Mouse (Mus musculus): ENCODE data around the gene Sardh. TPM values are rescaled to one million over a fixed set of nuclear protein-coding genes. Genes with fewer than 3 reads are reported as not detected.

Gene Sardh
- polyA plus RNA-seq, 1 experiment from 2014 or later = 12.6 TPM

- Histone ChIP-seq H3K4me1 (ENCODE audit: insufficient read depth, low read depth, low read length) (no peaks in the 10 kb centered on the region), H3K4me2 (replicated peaks; ENCODE audit: low read depth, low read length) (no peak overlapping the region), H3K27ac (ENCODE audit: low read length) (no peak overlapping the region), H3K9me3 (ENCODE audit: low read length) (no peaks in the 10 kb centered on the region), H3K4me3 (ENCODE audit: low read depth, low read length) (no peak overlapping the region), H3K9ac (replicated peaks; ENCODE audit: low read depth) (no peak overlapping the region), H3K27me3 (replicated peaks; ENCODE audit: insufficient read depth, low read length) (no peaks in the 10 kb centered on the region), H3K36me3 (ENCODE audit: insufficient read depth, low read length) (no peaks in the 10 kb centered on the region)
- 51% methylated on average over 4 of the region's 4 CpGs for WGBS
- no peak for ATAC-seq
- no peak for DNase-seq (ENCODE audit: low spot score)
- TF ChIP-seq CTCF (IDR thresholded peaks at IDR 0.05) (no peak), EP300 (IDR thresholded peaks at IDR 0.05) (no peak)
Observed at GRCm38 (mm10) chr2:27189994-27190393, 58.1 kb downstream of the Sardh start.

- no peaks in the 10 kb centered on the region for H3K4me1 ChIP-seq (ENCODE audit: insufficient read depth, low read depth, low read length)
- H3K4me3 ChIP-seq (ENCODE audit: low read depth, low read length) = no peak overlapping the region
- H3K36me3 ChIP-seq (ENCODE audit: insufficient read depth, low read length) = no peaks in the 10 kb centered on the region
- H3K9me3 ChIP-seq (ENCODE audit: low read length) = no peaks in the 10 kb centered on the region
- no peak for DNase-seq (ENCODE audit: low spot score)
- WGBS = 68% methylated on average over 6 of the region's 6 CpGs
- TF ChIP-seq EP300 (IDR thresholded peaks at IDR 0.05) (no peak), CTCF (IDR thresholded peaks at IDR 0.05) (no peak)
- no peak for ATAC-seq
- no peak overlapping the region for H3K27ac ChIP-seq (ENCODE audit: low read length)
- no peak overlapping the region for H3K4me2 ChIP-seq (replicated peaks; ENCODE audit: low read depth, low read length)
- H3K9ac ChIP-seq (replicated peaks; ENCODE audit: low read depth) = no peak overlapping the region
- no peaks in the 10 kb centered on the region for H3K27me3 ChIP-seq (replicated peaks; ENCODE audit: insufficient read depth, low read length)
Observed at GRCm38 (mm10) chr2:27187531-27187930, 60.6 kb downstream of the Sardh start.

- Histone ChIP-seq H3K27ac (ENCODE audit: low read length) (no peak overlapping the region), H3K9me3 (ENCODE audit: low read length) (no peaks in the 10 kb centered on the region), H3K27me3 (replicated peaks; ENCODE audit: insufficient read depth, low read length) (no peaks in the 10 kb centered on the region), H3K36me3 (ENCODE audit: insufficient read depth, low read length) (no peaks in the 10 kb centered on the region), H3K4me1 (ENCODE audit: insufficient read depth, low read depth, low read length) (0 out of 2 replicates have a peak, but pooled peaks cover 3% of the 10 kb centered on the region), H3K4me2 (replicated peaks; ENCODE audit: low read depth, low read length) (no peak overlapping the region), H3K9ac (replicated peaks; ENCODE audit: low read depth) (no peak overlapping the region), H3K4me3 (ENCODE audit: low read depth, low read length) (no peak overlapping the region)
- WGBS = 47% methylated on average over 12 of the region's 12 CpGs
- no peak for DNase-seq (ENCODE audit: low spot score)
- TF ChIP-seq CTCF (IDR thresholded peaks at IDR 0.05) (no peak), EP300 (IDR thresholded peaks at IDR 0.05) (no peak)
- ATAC-seq = peak; percentile 49
Observed at GRCm38 (mm10) chr2:27183734-27184133, 64.4 kb downstream of the Sardh start.

GRCm38 (mm10) chr2:27181907-27182306, 66.2 kb downstream of the Sardh start:
- no peaks in the 10 kb centered on the region for H3K36me3 ChIP-seq (ENCODE audit: insufficient read depth, low read length)
- no peak overlapping the region for H3K4me2 ChIP-seq (replicated peaks; ENCODE audit: low read depth, low read length)
- no peak for TF ChIP-seq EP300 (IDR thresholded peaks at IDR 0.05)
- TF ChIP-seq CTCF (IDR thresholded peaks at IDR 0.05) = no peak
- H3K27ac ChIP-seq (ENCODE audit: low read length) = peak overlapping the region; percentile 15; the same call in 1 of the 2 replicates
- DNase-seq (ENCODE audit: low spot score) (peak; percentile 74), ATAC-seq (peak; percentile 72)
- H3K9me3 ChIP-seq (ENCODE audit: low read length) = no peaks in the 10 kb centered on the region
- no peaks in the 10 kb centered on the region for H3K27me3 ChIP-seq (replicated peaks; ENCODE audit: insufficient read depth, low read length)
- WGBS = 42% methylated on average over 4 of the region's 4 CpGs
- 0 out of 2 replicates have a peak, but pooled peaks cover 6% of the 10 kb centered on the region for H3K4me1 ChIP-seq (ENCODE audit: insufficient read depth, low read depth, low read length)
- no peak overlapping the region for H3K9ac ChIP-seq (replicated peaks; ENCODE audit: low read depth)
- H3K4me3 ChIP-seq (ENCODE audit: low read depth, low read length) = no peak overlapping the region

GRCm38 (mm10) chr2:27179101-27179500, 69.0 kb downstream of the Sardh start:
- H3K9me3 ChIP-seq (ENCODE audit: low read length) = no peaks in the 10 kb centered on the region
- WGBS = 46% methylated on average over 8 of the region's 8 CpGs
- TF ChIP-seq EP300 (IDR thresholded peaks at IDR 0.05) (no peak), CTCF (IDR thresholded peaks at IDR 0.05) (no peak)
- no peaks in the 10 kb centered on the region for H3K36me3 ChIP-seq (ENCODE audit: insufficient read depth, low read length)
- DNase-seq (ENCODE audit: low spot score) (peak; percentile 40), ATAC-seq (peak; percentile 20; the same call in 1 of the 2 replicates)
- H3K27me3 ChIP-seq (replicated peaks; ENCODE audit: insufficient read depth, low read length) = no peaks in the 10 kb centered on the region
- H3K4me2 ChIP-seq (replicated peaks; ENCODE audit: low read depth, low read length) = no peak overlapping the region
- no peak overlapping the region for H3K9ac ChIP-seq (replicated peaks; ENCODE audit: low read depth)
- no peak overlapping the region for H3K4me3 ChIP-seq (ENCODE audit: low read depth, low read length)
- H3K4me1 ChIP-seq (ENCODE audit: insufficient read depth, low read depth, low read length) = 0 out of 2 replicates have a peak, but pooled peaks cover 6% of the 10 kb centered on the region
- no peak overlapping the region for H3K27ac ChIP-seq (ENCODE audit: low read length)

- H3K36me3 ChIP-seq (ENCODE audit: insufficient read depth, low read length) = no peaks in the 10 kb centered on the region
- ATAC-seq = peak; percentile 65
- H3K27ac ChIP-seq (ENCODE audit: low read length) = no peak overlapping the region
- WGBS = 62% methylated on average over 10 of the region's 10 CpGs
- 0 out of 2 replicates have a peak, but pooled peaks cover 6% of the 10 kb centered on the region for H3K4me1 ChIP-seq (ENCODE audit: insufficient read depth, low read depth, low read length)
- TF ChIP-seq CTCF (IDR thresholded peaks at IDR 0.05) (no peak), EP300 (IDR thresholded peaks at IDR 0.05) (0 out of 2 replicates have a peak, but pooled peaks have one; percentile 48)
- peak; percentile 81 for DNase-seq (ENCODE audit: low spot score)
- H3K9me3 ChIP-seq (ENCODE audit: low read length) = no peaks in the 10 kb centered on the region
- H3K4me2 ChIP-seq (replicated peaks; ENCODE audit: low read depth, low read length) = no peak overlapping the region
- H3K4me3 ChIP-seq (ENCODE audit: low read depth, low read length) = no peak overlapping the region
- no peak overlapping the region for H3K9ac ChIP-seq (replicated peaks; ENCODE audit: low read depth)
- H3K27me3 ChIP-seq (replicated peaks; ENCODE audit: insufficient read depth, low read length) = no peaks in the 10 kb centered on the region
Observed at GRCm38 (mm10) chr2:27175696-27176267, 72.4 kb downstream of the Sardh start.

Measured in lung, postnatal 0 days (tissue).